Mouse (Mus musculus) skeletal muscle tissue, adult 2 months (tissue): ENCODE results near the gene Henmt1.
A peak's percentile ranks its signal among the peaks of the same experiment; 100 is the strongest.

Source experiments
- DNase-seq: peaks from one replicate; pipeline ENCODE4 v3.0.0-alpha.2; 2012; ENCODE audit warnings: low read depth, low spot score

Henmt1 gene

GRCm38 (mm10) chr3:108940001-108940633, 444 bp downstream of the Henmt1 start, which contains the start of gene Gm9857:
Gene Gm9857 (minus strand): TSS chr3:108940445.
- DNase-seq: no peak

DNA sequence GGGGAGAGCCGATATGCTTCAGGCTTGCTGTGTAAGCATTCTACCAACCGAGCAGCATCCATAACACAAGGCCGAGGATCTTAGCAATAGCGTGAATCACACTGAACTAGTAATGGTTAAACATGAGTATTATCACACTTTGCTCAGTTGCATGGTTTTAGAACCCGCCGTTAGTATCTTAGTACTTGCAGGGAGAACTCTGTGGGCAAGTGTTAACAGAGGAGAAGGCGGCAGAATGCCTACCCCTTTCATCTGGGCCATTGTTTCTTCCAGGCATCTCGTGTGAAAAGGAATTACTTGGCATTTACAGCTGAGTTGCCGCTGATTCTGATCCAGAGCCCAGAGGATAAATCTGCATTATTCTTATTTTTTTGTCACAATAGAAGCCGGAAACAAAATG, 1.3 kb downstream of the Henmt1 start:
- no peak for DNase-seq

- DNase-seq: no peak
Observed at GRCm38 (mm10) chr3:108957976-108958375, 18.3 kb downstream of the Henmt1 start.

- DNase-seq: no peak
Observed at GRCm38 (mm10) chr3:108959680-108960295, 20.1 kb downstream of the Henmt1 start.

DNA sequence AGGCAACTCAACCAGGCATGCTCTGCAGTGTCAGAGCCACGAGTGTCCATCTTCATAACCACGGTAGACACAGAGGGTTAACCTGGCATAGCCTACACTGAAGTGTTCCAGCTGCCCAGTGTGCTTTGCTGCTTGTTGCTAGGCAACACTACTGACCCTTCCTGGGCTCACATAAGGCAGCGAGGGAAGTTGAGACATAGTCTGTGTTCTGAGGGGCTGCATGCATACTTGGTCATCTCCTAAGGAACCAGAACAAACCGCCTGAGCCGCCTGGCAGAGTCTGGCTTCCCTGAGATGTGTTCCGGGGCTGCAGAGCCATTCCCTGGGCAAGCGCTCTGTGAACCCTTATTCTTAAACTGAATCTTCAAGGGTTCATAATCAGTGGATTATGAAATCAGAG, 21.6 kb downstream of the Henmt1 start:
- DNase-seq: no peak

GRCm38 (mm10) chr3:108961655-108962054, 22.0 kb downstream of the Henmt1 start:
- no peak for DNase-seq

GRCm38 (mm10) chr3:108963278-108963677, 23.6 kb downstream of the Henmt1 start:
- no peak for DNase-seq

DNA sequence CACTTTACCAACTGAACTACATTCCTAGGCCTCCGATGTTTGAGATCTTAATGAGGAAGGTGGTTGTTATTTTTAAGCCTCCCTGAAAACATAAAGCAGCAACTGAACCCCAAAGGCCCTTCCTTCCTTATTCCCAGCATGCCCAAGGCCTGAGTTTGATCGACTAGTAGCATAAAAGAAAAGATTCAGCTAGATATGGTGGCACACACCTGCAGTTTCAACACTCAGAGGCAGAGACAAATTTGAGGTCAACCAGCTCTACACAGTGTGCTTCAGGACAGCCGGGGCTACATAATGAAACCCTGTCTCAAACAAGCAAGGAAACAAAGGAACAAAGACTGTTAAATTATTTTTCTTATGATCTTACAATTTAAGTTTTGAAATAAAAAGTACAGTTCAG, 24.1 kb downstream of the Henmt1 start:
- DNase-seq: no peak

DNA sequence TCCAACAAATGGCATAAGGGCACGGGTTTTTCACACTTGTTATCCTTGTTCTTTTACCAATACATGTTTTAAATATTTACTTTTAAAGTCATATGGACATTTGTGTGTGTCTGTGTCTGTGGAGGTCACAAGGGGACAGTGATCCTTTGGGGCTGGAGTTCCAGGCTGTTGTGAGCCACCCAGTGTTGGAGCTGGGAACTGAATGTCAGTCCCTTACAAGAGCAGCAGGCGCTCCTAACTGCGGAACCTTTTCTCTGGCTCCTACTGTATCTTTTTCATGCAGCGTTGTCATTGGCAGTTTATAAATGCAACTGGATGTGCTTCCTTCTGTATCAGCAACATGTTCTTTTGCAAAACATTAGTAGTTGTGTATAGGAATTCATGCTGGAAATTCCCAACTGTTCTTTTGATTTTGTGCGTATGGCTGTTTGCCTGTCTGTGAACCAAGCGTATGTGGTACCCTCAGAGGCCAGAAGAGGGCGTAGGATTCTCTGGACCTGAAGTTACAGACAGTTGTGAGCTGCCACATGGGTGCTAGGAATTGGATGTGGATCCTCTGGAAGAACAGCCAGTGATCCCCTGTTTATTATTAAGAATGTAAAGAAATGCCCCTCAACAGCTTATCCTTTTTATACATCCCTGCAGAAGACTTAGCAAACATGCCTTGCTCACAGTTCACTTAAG, 24.8 kb downstream of the Henmt1 start:
- no peak for DNase-seq

- no peak for DNase-seq
Observed at GRCm38 (mm10) chr3:108966051-108966450, 26.4 kb downstream of the Henmt1 start.

- DNase-seq: no peak
Observed at GRCm38 (mm10) chr3:108973980-108974660, 34.4 kb downstream of the Henmt1 start.

DNA sequence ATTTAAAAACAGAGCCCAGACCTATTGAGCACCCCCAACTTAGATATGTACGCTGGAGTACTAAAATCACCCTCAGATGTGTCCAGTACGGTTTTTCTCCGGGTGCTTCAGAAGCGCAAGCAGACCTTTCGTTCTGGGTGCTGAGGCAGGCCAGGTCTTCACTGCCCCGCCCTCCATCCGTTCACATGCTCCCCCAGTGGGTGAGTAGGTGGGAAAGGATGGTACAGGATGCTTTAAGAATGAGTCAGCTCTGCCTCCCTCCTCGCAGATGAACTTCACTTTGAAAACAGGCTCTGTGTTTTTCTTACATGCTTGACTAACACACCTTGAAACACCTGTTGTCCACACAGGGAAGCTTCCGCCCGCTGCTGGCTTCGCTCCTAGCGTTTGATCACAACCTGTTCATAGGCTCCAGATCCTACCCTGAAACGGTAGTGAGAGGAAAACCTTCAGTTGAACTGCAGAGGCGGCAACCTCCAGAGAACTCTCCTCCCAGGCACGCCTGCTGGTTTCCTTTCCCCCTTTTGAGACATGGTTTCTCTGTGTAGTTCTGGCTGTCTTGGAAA, 35.3 kb downstream of the Henmt1 start:
- DNase-seq: no peak

- DNase-seq: no peak
Observed at GRCm38 (mm10) chr3:108977340-108978030, 37.8 kb downstream of the Henmt1 start.

DNA sequence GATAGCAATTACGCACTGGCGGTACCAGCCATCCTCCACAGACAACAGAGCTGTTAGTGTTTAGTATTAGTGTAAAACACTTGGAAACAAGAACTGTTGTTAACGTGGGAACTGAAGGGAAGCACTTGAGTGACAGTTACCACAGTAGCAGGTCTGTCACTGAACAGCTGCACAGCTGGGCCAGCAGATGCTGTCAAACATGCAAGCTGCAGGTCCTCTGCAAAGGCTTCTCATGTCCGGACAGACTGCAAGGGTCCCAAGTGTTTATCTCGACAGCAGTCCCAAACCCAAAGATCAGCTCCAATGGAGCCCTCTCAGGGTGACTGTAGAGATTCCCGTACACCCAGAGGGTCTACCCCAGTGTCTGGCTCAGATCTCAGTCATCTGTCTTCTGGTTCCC, 42.3 kb downstream of the Henmt1 start:
- DNase-seq: no peak

GRCm38 (mm10) chr3:108983989-108984388, 44.3 kb downstream of the Henmt1 start:
- no peak for DNase-seq

DNA sequence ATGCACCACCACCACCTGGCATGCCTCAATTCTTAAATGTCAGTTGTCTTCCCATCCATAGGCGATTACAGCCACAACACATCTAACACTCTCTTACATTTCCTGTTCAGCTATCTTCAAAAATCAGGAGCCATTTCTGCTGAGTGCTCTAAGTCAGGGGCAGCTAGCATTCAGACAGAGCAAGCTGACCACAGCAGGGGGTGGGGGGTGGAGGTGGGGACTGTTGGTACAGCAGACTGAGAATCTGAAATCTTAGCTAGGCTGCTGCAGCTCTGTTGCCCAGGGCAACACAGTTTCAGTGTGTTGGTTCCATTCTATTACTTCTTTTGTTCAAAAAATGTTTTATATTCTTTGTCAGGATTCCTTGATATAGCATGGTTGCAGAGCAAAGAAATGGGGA, 46.9 kb downstream of the Henmt1 start:
- DNase-seq: no peak

DNA sequence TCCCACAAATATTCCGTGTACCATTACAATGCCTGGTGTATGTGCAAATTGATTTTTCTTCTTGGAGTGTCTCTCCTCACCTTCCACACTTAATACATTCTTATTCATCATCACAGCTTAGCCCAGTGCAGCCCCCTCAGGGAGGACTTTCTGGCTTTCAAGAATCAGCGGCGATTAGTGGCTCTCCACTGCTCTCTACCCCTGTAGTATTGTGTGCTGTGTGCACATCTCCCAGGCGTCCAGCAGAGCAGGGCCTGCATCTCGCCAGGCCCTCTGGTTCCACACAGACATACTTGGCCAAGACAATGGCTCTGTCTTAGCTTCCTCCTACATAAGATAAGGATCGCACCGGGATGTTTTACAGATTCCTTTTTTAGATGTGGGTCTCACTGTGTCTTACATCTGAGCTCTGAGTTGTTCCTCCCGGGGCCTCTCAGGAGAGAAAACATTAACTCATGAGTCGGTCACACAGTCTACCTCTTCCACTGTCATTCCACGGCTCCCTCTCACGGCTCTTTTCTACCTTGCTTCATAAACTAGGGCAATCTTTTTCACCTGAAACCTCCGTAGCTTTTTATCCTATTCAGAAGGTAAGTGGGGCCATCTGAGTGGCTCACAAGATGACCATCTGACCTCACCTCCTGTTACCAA, 47.5 kb downstream of the Henmt1 start:
- DNase-seq: no peak

DNA sequence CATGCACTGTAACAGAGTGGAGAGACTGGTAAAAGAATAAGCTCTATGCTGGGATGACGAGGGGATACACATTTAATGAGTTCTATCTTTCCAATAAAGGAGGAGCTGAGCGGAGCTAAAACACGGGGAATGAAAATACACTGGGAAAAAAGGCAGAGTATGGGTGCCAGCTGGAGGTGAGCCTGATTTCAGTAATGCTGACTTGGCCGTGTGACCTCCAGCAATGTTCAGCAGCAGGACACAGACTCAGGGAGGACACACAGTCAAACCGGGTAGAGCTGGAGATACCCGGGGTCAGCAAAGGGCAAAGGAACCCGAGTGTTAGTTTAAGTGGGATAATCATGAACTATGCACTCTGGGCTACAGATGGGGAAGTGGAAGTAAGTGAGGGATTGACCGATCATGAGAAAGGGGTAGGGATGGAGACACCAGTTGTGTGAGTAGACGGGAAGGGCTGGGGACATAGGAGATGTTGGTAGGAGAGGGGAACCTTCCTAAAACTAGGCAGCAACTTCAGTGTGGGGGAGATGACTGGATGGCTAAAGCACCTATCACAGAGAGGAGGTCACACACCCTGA, 50.4 kb downstream of the Henmt1 start:
- DNase-seq: peak; percentile 21

DNA sequence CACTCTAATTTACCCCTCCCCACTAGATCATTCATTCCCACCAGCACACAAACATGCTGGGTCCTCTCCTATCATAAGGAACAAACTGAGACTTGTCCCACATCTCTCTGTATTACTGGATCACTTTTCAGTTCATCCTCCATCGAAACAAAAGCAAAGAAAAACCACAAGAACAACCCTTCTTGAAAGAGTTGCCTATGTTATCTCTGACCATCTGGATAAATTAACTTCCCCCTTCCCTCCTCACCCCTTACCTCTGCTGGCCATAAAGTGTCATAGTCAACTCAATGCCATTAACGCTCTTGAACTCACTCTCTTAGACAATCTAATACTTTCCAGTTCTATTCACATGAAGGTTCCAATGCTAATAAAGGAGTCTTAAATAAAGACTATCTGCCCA, 54.8 kb downstream of the Henmt1 start:
- DNase-seq: no peak

DNA sequence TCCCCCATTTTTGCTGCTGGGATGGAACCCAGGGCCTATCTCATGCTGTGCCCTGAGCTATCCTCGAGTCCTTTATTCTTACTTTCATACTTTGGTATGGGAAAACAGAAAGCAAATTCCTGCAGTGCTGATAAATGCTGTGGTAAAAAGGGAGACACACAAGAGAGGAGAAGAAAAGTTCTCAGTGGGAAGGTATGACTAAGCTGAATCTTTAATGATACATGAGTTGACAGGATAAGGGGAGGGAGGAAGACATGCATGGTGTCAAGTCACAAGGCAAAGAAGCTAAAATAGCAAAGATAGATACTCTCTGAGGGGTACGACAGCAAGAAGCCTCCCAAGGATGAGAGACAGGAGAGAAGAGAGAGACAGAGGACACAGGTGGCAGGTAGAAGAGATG, 55.7 kb downstream of the Henmt1 start:
- DNase-seq: no peak

GRCm38 (mm10) chr3:108997284-108997683, 57.6 kb downstream of the Henmt1 start:
- DNase-seq: no peak
